Mouse (Mus musculus) bone marrow macrophage, adult 2 months (primary cell): Measurements from ENCODE around the gene Ecpas. TPM values are rescaled to one million over a fixed set of nuclear protein-coding genes. Genes with fewer than 3 reads are reported as not detected.

ENCODE experiments used
- H3K27ac ChIP-seq: 2 replicates; pipeline ENCODE4 v1.5.1; 2012; ENCODE audit warnings: low read depth, low read length; ENCODE audit not compliant: insufficient read depth
- H3K4me1 ChIP-seq: 2 replicates; pipeline ENCODE4 v1.6.1; 2012; ENCODE audit warnings: low read length; ENCODE audit not compliant: control insufficient read depth, insufficient read depth
- H3K4me3 ChIP-seq: 2 replicates; pipeline ENCODE4 v1.5.1; 2012; ENCODE audit warnings: mild to moderate bottlenecking, low read length, moderate library complexity; ENCODE audit not compliant: insufficient read depth
- CTCF ChIP-seq: IDR thresholded peaks from 2 replicates; pipeline ENCODE4 v1.5.1; 2012; ENCODE audit warnings: low read depth, mild to moderate bottlenecking, low read length, moderate library complexity
- POLR2A ChIP-seq: IDR thresholded peaks from 2 replicates; pipeline ENCODE4 v1.6.1; 2012; ENCODE audit warnings: mild to moderate bottlenecking, low read depth, low read length, borderline replicate concordance
- polyA plus RNA-seq: library from polyadenylated mRNA; stranded (reverse); fragments of >200 nt; gene quantifications from 2 replicates; pipeline ENCODE4 v1.2.4, GENCODE M21; 2012; ENCODE audit not compliant: missing spikeins, insufficient read depth, insufficient read length

Ecpas gene
- polyA plus RNA-seq, 1 experiment, result 49.0 TPM

DNA sequence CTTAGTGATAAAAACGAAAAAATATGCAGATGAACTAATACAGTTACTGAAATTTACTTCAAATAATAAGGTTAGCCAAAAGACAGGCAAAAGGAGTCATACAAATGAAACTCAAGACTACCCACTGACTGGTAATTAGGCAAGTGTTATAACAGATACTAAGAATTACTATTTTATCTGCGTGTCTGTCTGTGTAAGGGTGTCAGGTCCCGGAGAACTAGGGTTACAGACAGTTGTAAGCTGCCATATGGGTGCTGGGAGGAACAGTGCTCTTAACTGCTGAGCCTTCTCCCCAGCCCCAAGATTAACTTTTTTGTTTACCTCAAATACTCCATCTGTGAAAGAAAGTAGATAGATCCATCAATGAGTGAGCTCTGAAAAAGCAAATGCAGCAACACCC, 25.8 kb downstream of the Ecpas start:
- H3K4me3 ChIP-seq, result no peak overlapping the region
- peaks cover 9% of the 10 kb centered on the region for H3K4me1 ChIP-seq
- no peak overlapping the region for H3K27ac ChIP-seq
- TF ChIP-seq CTCF (no peak), POLR2A (no peak)

DNA sequence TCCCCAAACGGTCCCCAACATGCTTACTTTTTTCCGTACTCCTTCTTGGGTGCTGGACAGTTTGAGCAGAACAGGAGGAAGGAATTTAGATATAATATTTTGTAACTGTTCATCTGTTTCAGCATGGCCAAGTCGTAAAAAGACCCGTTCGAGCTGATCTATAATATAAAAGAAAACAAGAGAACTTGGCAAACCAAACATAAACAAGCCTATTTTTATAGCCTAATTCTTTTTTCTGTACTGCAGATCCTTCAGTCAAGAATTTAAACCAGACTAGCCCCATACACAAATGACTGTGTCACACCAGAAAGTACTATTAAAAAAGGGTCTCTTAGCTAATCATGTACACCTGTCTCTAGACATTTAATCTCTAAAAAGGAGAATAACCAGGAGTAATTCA, 27.2 kb downstream of the Ecpas start:
- H3K27ac ChIP-seq, result no peak overlapping the region
- no peak for TF ChIP-seq CTCF
- TF ChIP-seq POLR2A, result no peak
- peaks cover 9% of the 10 kb centered on the region for H3K4me1 ChIP-seq
- no peak overlapping the region for H3K4me3 ChIP-seq

GRCm38 (mm10) chr4:58883841-58884240, 28.7 kb downstream of the Ecpas start:
- TF ChIP-seq CTCF (no peak), POLR2A (no peak)

GRCm38 (mm10) chr4:58874373-58874772, 38.2 kb downstream of the Ecpas start:
- Histone ChIP-seq H3K4me3 (no peak overlapping the region), H3K27ac (no peak overlapping the region), H3K4me1 (no peaks in the 10 kb centered on the region)
- no peak for TF ChIP-seq POLR2A
- no peak for TF ChIP-seq CTCF

More at GRCm38 (mm10) chr4:58883841-58884240, 28.7 kb downstream of the Ecpas start:
- Histone ChIP-seq H3K4me1 (peaks cover 7% of the 10 kb centered on the region), H3K4me3 (no peak overlapping the region), H3K27ac (no peak overlapping the region)

GRCm38 (mm10) chr4:58867242-58867641, 45.3 kb downstream of the Ecpas start:
- Histone ChIP-seq H3K4me1 (no peaks in the 10 kb centered on the region), H3K27ac (no peak overlapping the region), H3K4me3 (no peak overlapping the region)
- no peak for TF ChIP-seq POLR2A
- no peak for TF ChIP-seq CTCF

GRCm38 (mm10) chr4:58832908-58833307, 79.6 kb downstream of the Ecpas start:
- TF ChIP-seq CTCF, result no peak
- TF ChIP-seq POLR2A, result no peak
- Histone ChIP-seq H3K4me3 (no peak overlapping the region), H3K27ac (no peak overlapping the region), H3K4me1 (no peaks in the 10 kb centered on the region)

DNA sequence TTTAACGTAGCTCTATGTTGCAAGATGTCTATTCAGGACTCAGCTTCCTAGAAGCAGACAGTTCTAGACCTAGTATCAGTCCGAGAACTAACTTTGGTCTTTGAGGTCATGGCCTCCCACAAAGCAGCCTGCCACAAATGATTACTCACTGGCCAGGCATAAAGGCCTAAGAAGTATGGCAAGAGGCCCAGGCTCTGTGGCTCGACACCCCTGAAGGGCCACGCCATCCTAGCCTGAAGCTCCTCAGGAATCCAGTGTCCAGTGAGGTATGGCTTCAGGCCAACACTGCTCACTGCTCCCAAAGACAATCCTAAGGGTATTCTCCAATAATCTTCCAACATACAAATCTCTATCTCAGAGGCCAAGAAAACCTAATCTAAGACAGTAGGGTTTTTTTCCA, 86.6 kb downstream of the Ecpas start:
- H3K4me3 ChIP-seq, result no peak overlapping the region
- TF ChIP-seq CTCF (no peak), POLR2A (no peak)
- H3K4me1 ChIP-seq, result no peaks in the 10 kb centered on the region
- no peak overlapping the region for H3K27ac ChIP-seq

DNA sequence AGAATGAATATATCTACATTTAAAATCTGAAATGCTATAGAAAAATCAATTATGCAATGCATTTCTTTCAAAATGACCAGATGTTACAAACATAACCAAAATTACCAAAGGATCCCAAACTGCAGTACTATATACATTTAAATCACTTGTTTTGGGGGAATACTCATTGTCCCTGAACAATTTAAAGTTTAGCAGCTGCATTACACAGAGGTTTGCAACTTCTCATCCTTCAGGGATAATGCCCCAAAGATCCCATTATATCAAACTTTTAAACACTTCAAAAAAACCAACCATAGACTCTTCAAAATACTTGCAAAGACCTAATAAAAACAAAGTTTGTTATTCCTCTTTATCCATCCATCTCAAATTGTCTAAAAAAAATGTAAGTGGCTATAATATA, 124.9 kb downstream of the Ecpas start, which contains the start of gene Olfr267:
Gene Olfr267, minus strand, starts transcription at position 101 of the 400 bp plus-strand sequence.
- Histone ChIP-seq H3K4me1 (no peaks in the 10 kb centered on the region), H3K27ac (no peak within 1 kb of the TSS), H3K4me3 (no peak within 1 kb of the TSS)
- TF ChIP-seq CTCF, result no peak
- no peak for TF ChIP-seq POLR2A

DNA sequence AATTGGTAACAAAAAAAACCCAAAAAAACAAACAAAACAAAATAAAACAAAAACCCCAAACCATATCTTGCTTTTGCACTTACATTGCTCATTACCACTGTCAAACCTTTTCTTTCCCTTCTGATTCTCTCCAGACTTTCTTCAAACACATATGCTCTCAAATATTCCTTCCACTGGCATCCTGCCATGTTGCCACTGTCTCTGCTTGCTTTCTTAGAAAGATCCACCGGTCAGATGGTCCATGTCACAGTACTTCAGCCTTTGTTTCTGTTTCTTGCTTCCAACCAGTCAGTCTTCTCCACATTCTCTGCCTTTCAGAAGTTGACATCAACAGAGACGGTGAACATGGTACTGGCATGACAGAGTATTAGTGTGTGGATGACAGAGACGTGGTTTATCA, 125.9 kb downstream of the Ecpas start:
- TF ChIP-seq CTCF (no peak), POLR2A (no peak)
- Histone ChIP-seq H3K27ac (no peak overlapping the region), H3K4me3 (no peak overlapping the region), H3K4me1 (no peaks in the 10 kb centered on the region)

GRCm38 (mm10) chr4:58763417-58763816, 149.1 kb downstream of the Ecpas start:
- Histone ChIP-seq H3K4me1 (peaks cover 3% of the 10 kb centered on the region), H3K27ac (no peak overlapping the region), H3K4me3 (no peak overlapping the region)
- TF ChIP-seq POLR2A, result no peak
- TF ChIP-seq CTCF, result no peak

DNA sequence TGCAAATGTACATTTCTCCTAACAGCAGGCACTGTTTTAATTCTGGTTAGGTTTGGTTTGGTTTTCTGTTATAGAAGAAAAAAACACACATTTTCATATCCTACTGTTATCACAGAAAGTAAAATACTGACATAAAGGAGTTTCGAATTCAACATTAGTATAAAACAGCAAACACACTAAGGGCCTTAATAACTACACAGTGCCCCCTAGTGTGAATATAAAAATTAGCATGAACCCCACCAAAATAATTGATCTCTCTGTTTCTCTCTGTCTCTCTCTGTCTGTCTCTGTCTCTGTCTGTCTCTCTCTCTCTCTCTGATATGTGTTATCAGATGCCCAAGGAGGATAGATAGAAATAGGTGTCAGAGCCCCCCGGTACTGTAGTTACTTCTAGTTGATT, 163.0 kb downstream of the Ecpas start:
- H3K4me3 ChIP-seq, result no peak overlapping the region
- TF ChIP-seq POLR2A (no peak), CTCF (no peak)
- no peaks in the 10 kb centered on the region for H3K4me1 ChIP-seq
- no peak overlapping the region for H3K27ac ChIP-seq
